ENCODE assay signal across 25 mouse cellular contexts in genomic region chr10:12586825-12587224, GRCm38 (mm10).
DNase-seq lines count a peak whose midpoint lies in the region; ATAC-seq and TF ChIP-seq lines count a peak whose summit lies in the region.
"Had no signal": no experiment of that assay in that cellular context is flagged by ENCODE, and none has a peak within 500 bp of the region (broad histone marks: within the 10 kb centered on the region; RNA-seq: fewer than 3 reads in every experiment).

No protein-coding gene starts in this region.

- TF ChIP-seq CTCF in brain, embryonic 14.5 days (IDR thresholded peaks at IDR 0.05; ENCODE audit: borderline replicate concordance, extremely low read depth, insufficient read depth, insufficient read length) = no peak

- no peak overlapping the region for H3K9ac ChIP-seq in forebrain, embryonic 13.5 days
- H3K9ac ChIP-seq in forebrain, embryonic 12.5 days = no peak overlapping the region
- no peak overlapping the region for H3K9ac ChIP-seq in forebrain, embryonic 15.5 days (replicated peaks)
- H3K9ac ChIP-seq in forebrain, embryonic 11.5 days (ENCODE audit: low read length) = no peak overlapping the region
- H3K9ac ChIP-seq in midbrain, embryonic 11.5 days (ENCODE audit: low read length) = no peak overlapping the region
- H3K9ac ChIP-seq: embryonic facial prominence, embryonic 13.5 days; embryonic facial prominence, embryonic 15.5 days had no signal

- WGBS in forebrain, embryonic 13.5 days = 44% methylated on average over 2 of the region's 2 CpGs
- WGBS in forebrain, embryonic 12.5 days = 47% methylated on average over 2 of the region's 2 CpGs
- WGBS in forebrain, embryonic 15.5 days = 28% methylated on average over 2 of the region's 2 CpGs
- 79% methylated on average over 2 of the region's 2 CpGs for WGBS in forebrain, embryonic 11.5 days
- WGBS in midbrain, embryonic 11.5 days = 80% methylated on average over 2 of the region's 2 CpGs
- whole genome bisulfite sequencing in midbrain, embryonic 10.5 days = 89% methylated on average over 2 of the region's 2 CpGs

- no peak overlapping the region for H3K4me2 ChIP-seq in forebrain, embryonic 13.5 days
- H3K4me2 ChIP-seq in forebrain, embryonic 12.5 days = no peak overlapping the region
- no peak overlapping the region for H3K4me2 ChIP-seq in forebrain, embryonic 15.5 days (replicated peaks)
- no peak overlapping the region for H3K4me2 ChIP-seq in forebrain, embryonic 11.5 days (ENCODE audit: low read depth, low read length, severe bottlenecking)
- no peak overlapping the region for H3K4me2 ChIP-seq in midbrain, embryonic 11.5 days
- H3K4me2 ChIP-seq: embryonic facial prominence, embryonic 13.5 days; embryonic facial prominence, embryonic 15.5 days had no signal

- H3K4me3 ChIP-seq in forebrain, embryonic 13.5 days = no peak overlapping the region
- no peak overlapping the region for H3K4me3 ChIP-seq in forebrain, embryonic 12.5 days (replicated peaks)
- H3K4me3 ChIP-seq in forebrain, embryonic 15.5 days = no peak overlapping the region
- H3K4me3 ChIP-seq in forebrain, embryonic 11.5 days (ENCODE audit: low read depth, low read length) = no peak overlapping the region
- no peak overlapping the region for H3K4me3 ChIP-seq in midbrain, embryonic 11.5 days (ENCODE audit: low read depth, low read length)
- H3K4me3 ChIP-seq in midbrain, embryonic 10.5 days = no peak overlapping the region
- H3K4me3 ChIP-seq: embryonic facial prominence, embryonic 13.5 days; embryonic facial prominence, embryonic 15.5 days; erythroblast, embryonic 14.5 days had no signal

- peaks cover 18% of the 10 kb centered on the region for H3K4me1 ChIP-seq in forebrain, embryonic 13.5 days
- 0 out of 2 replicates have a peak, but pooled peaks cover 5% of the 10 kb centered on the region for H3K4me1 ChIP-seq in forebrain, embryonic 12.5 days
- H3K4me1 ChIP-seq in forebrain, embryonic 15.5 days = peaks cover 11% of the 10 kb centered on the region; the same call in 1 of the 2 replicates
- no peaks in the 10 kb centered on the region for H3K4me1 ChIP-seq in forebrain, embryonic 11.5 days (replicated peaks; ENCODE audit: control insufficient read depth, insufficient read depth, low read length)
- H3K4me1 ChIP-seq in midbrain, embryonic 11.5 days (ENCODE audit: control insufficient read depth, insufficient read depth, low read length) = no peaks in the 10 kb centered on the region
- H3K4me1 ChIP-seq in midbrain, embryonic 10.5 days = no peaks in the 10 kb centered on the region
- H3K4me1 ChIP-seq: embryonic facial prominence, embryonic 13.5 days; embryonic facial prominence, embryonic 15.5 days had no signal

- H3K27me3 ChIP-seq in forebrain, embryonic 13.5 days = no peaks in the 10 kb centered on the region
- no peaks in the 10 kb centered on the region for H3K27me3 ChIP-seq in forebrain, embryonic 12.5 days
- H3K27me3 ChIP-seq in forebrain, embryonic 15.5 days = no peaks in the 10 kb centered on the region
- no peaks in the 10 kb centered on the region for H3K27me3 ChIP-seq in forebrain, embryonic 11.5 days (ENCODE audit: control insufficient read depth, insufficient read depth, low read length)
- H3K27me3 ChIP-seq in midbrain, embryonic 11.5 days (ENCODE audit: control insufficient read depth, insufficient read depth, low read length) = no peaks in the 10 kb centered on the region
- no peaks in the 10 kb centered on the region for H3K27me3 ChIP-seq in midbrain, embryonic 10.5 days (ENCODE audit: low read depth, poor library complexity, severe bottlenecking)
- H3K27me3 ChIP-seq: CH12.LX; embryonic facial prominence, embryonic 13.5 days; embryonic facial prominence, embryonic 15.5 days; Patski had no signal

- no peak for DNase-seq in forebrain, embryonic 11.5 days (ENCODE audit: low spot score)
- peak; percentile 23 for DNase-seq in midbrain, embryonic 11.5 days (ENCODE audit: low spot score, missing footprints)
- DNase-seq in midbrain, embryonic 10.5 days (ENCODE audit: low spot score) = no peak
- peak; percentile 46 for DNase-seq in brain, embryonic 14.5 days (ENCODE audit: low read depth)
- DNase-seq: adrenal gland, adult 8-10 months; adrenal gland, postnatal 14 days; adrenal gland, postnatal 36 days; B cell, adult 2 months; cerebellum, adult 11 months; cerebellum, adult 18-20 months; cerebellum, adult 8-10 months; cerebellum, adult 9-11 months; cerebellum, postnatal 14 days; cerebellum, postnatal 36 days; embryo, embryonic 11 days had no signal

- peak; percentile 54; the same call in 1 of the 2 replicates for ATAC-seq in forebrain, embryonic 13.5 days
- ATAC-seq in forebrain, embryonic 12.5 days (ENCODE audit: low FRiP score) = no peak
- peak; percentile 24; the same call in 1 of the 2 replicates for ATAC-seq in forebrain, embryonic 15.5 days (replicated peaks)
- ATAC-seq in forebrain, embryonic 11.5 days (replicated peaks; ENCODE audit: low FRiP score) = no peak
- ATAC-seq in midbrain, embryonic 11.5 days (ENCODE audit: low FRiP score) = no peak
- ATAC-seq: activated CD4-positive, CD25-positive, alpha-beta regulatory T cell, adult 4 months; CD4-positive, CD25-positive, alpha-beta regulatory T cell, adult 4 months; Patski had no signal

- H3K36me3 ChIP-seq in forebrain, embryonic 13.5 days (ENCODE audit: poor library complexity, severe bottlenecking) = no peaks in the 10 kb centered on the region
- H3K36me3 ChIP-seq in forebrain, embryonic 12.5 days (replicated peaks) = no peaks in the 10 kb centered on the region
- no peaks in the 10 kb centered on the region for H3K36me3 ChIP-seq in forebrain, embryonic 15.5 days
- no peaks in the 10 kb centered on the region for H3K36me3 ChIP-seq in forebrain, embryonic 11.5 days (ENCODE audit: control insufficient read depth, insufficient read depth, low read length)
- no peaks in the 10 kb centered on the region for H3K36me3 ChIP-seq in midbrain, embryonic 11.5 days (ENCODE audit: control insufficient read depth, insufficient read depth, low read length)
- no peaks in the 10 kb centered on the region for H3K36me3 ChIP-seq in midbrain, embryonic 10.5 days
- H3K36me3 ChIP-seq: embryonic facial prominence, embryonic 13.5 days; embryonic facial prominence, embryonic 15.5 days had no signal

- no peak overlapping the region for H3K27ac ChIP-seq in forebrain, embryonic 13.5 days
- no peak overlapping the region for H3K27ac ChIP-seq in forebrain, embryonic 12.5 days
- no peak overlapping the region for H3K27ac ChIP-seq in forebrain, embryonic 15.5 days (replicated peaks)
- H3K27ac ChIP-seq in forebrain, embryonic 11.5 days (ENCODE audit: low read depth, low read length) = no peak overlapping the region
- H3K27ac ChIP-seq in midbrain, embryonic 11.5 days (ENCODE audit: low read depth, low read length) = no peak overlapping the region
- H3K27ac ChIP-seq in midbrain, embryonic 10.5 days (replicated peaks) = no peak overlapping the region
- H3K27ac ChIP-seq: embryonic facial prominence, embryonic 13.5 days; embryonic facial prominence, embryonic 15.5 days had no signal

- H3K9me3 ChIP-seq in forebrain, embryonic 13.5 days (replicated peaks) = no peaks in the 10 kb centered on the region
- H3K9me3 ChIP-seq in forebrain, embryonic 12.5 days = no peaks in the 10 kb centered on the region
- no peaks in the 10 kb centered on the region for H3K9me3 ChIP-seq in forebrain, embryonic 15.5 days
- H3K9me3 ChIP-seq in forebrain, embryonic 11.5 days (ENCODE audit: control insufficient read depth, low read length) = no peaks in the 10 kb centered on the region
- H3K9me3 ChIP-seq in midbrain, embryonic 11.5 days (ENCODE audit: control insufficient read depth, low read length) = no peaks in the 10 kb centered on the region
- H3K9me3 ChIP-seq in midbrain, embryonic 10.5 days (replicated peaks) = no peaks in the 10 kb centered on the region
- H3K9me3 ChIP-seq: embryonic facial prominence, embryonic 15.5 days had no signal

- no peak for TF ChIP-seq POLR2A in brain, embryonic 14.5 days (IDR thresholded peaks at IDR 0.05; ENCODE audit: borderline replicate concordance, extremely low read depth, insufficient read depth, insufficient read length, poor library complexity, severe bottlenecking)

Comparison
In these comparisons a context has a peak if more than half of its experiments do, and no peak if none do; other contexts are left out.
1. ATAC-seq: peak in forebrain, embryonic 13.5 days (single experiment) and forebrain, embryonic 15.5 days (single experiment); none in forebrain, embryonic 12.5 days (single experiment), forebrain, embryonic 11.5 days (single experiment) and midbrain, embryonic 11.5 days (single experiment).
2. DNase-seq: peak in midbrain, embryonic 11.5 days (single experiment) and brain, embryonic 14.5 days (single experiment); none in forebrain, embryonic 11.5 days (single experiment) and midbrain, embryonic 10.5 days (single experiment).